Mouse (Mus musculus) ES-Bruce4 (cell line): Measurements from ENCODE around the gene Cdh4. TPM values are rescaled to one million over a fixed set of nuclear protein-coding genes. Genes with fewer than 3 reads are reported as not detected.

Experiments used
- H3K27ac ChIP-seq: 2 replicates; pipeline ENCODE4 v1.5.1; 2012; ENCODE audit warnings: low read length, inconsistent platforms; ENCODE audit not compliant: insufficient read depth
- H3K27me3 ChIP-seq: 2 replicates; pipeline ENCODE4 v1.6.1; 2012; ENCODE audit warnings: mild to moderate bottlenecking, low read length, inconsistent platforms; ENCODE audit not compliant: control insufficient read depth, poor library complexity, insufficient read depth, severe bottlenecking
- H3K36me3 ChIP-seq: 2 replicates; pipeline ENCODE4 v1.6.1; 2012; ENCODE audit warnings: inconsistent platforms, mild to moderate bottlenecking, low read length, moderate library complexity; ENCODE audit not compliant: control insufficient read depth, poor library complexity, insufficient read depth, severe bottlenecking
- H3K4me1 ChIP-seq: one replicate; pipeline ENCODE4 v1.8.1; 2011; ENCODE audit warnings: low read length; ENCODE audit not compliant: control insufficient read depth, insufficient read depth
- H3K4me3 ChIP-seq: 2 replicates; pipeline ENCODE4 v1.5.1; 2011; ENCODE audit warnings: low read depth, mild to moderate bottlenecking, low read length
- H3K9ac ChIP-seq: 2 replicates; pipeline ENCODE4 v1.6.1; 2012; ENCODE audit warnings: low read depth, mild to moderate bottlenecking, inconsistent platforms; ENCODE audit not compliant: poor library complexity, severe bottlenecking
- H3K9me3 ChIP-seq: replicated peaks from 2 replicates; pipeline ENCODE4 v1.6.1; 2012; ENCODE audit warnings: mild to moderate bottlenecking, low read length, inconsistent platforms; ENCODE audit not compliant: control insufficient read depth, poor library complexity, insufficient read depth, severe bottlenecking
- CTCF ChIP-seq: IDR thresholded peaks from one replicate; pipeline ENCODE4 v1.8.1; 2011; ENCODE audit warnings: low read depth, low read length
- EP300 ChIP-seq: IDR thresholded peaks from 2 replicates; pipeline ENCODE4 v1.6.1; 2011; ENCODE audit warnings: low read depth, low read length; ENCODE audit not compliant: insufficient read depth
- POLR2A ChIP-seq: IDR thresholded peaks from one replicate; pipeline ENCODE4 v1.8.1; 2011; ENCODE audit warnings: low read length; ENCODE audit not compliant: insufficient read depth
- polyA plus RNA-seq: library from polyadenylated mRNA; stranded (reverse); fragments of >200 nt; gene quantifications from 2 replicates; pipeline ENCODE4 v1.2.4, GENCODE M21; 2011; ENCODE audit warnings: low read depth; ENCODE audit not compliant: missing spikeins, insufficient read depth, insufficient read length

Gene Cdh4
- polyA plus RNA-seq, 1 experiment, result 1.4 TPM

GRCm38 (mm10) chr2:179775999-179776705 is 333.9 kb downstream of the Cdh4 start:
- no peaks in the 10 kb centered on the region for H3K36me3 ChIP-seq
- no peaks in the 10 kb centered on the region for H3K27me3 ChIP-seq
- no peak overlapping the region for H3K9ac ChIP-seq
- H3K4me1 ChIP-seq, result no peaks in the 10 kb centered on the region
- H3K4me3 ChIP-seq, result no peak overlapping the region
- H3K9me3 ChIP-seq, result no peaks in the 10 kb centered on the region
- no peak for TF ChIP-seq POLR2A
- TF ChIP-seq EP300, result no peak
- no peak for TF ChIP-seq CTCF
- no peak overlapping the region for H3K27ac ChIP-seq

GRCm38 (mm10) chr2:179779266-179779665 is 337.0 kb downstream of the Cdh4 start:
- Histone ChIP-seq H3K27me3 (no peaks in the 10 kb centered on the region), H3K4me1 (no peaks in the 10 kb centered on the region), H3K27ac (no peak overlapping the region), H3K36me3 (no peaks in the 10 kb centered on the region), H3K9ac (no peak overlapping the region), H3K9me3 (no peaks in the 10 kb centered on the region), H3K4me3 (no peak overlapping the region)
- no peak for TF ChIP-seq CTCF

GRCm38 (mm10) chr2:179780961-179781360 is 338.7 kb downstream of the Cdh4 start:
- TF ChIP-seq EP300, result no peak
- no peak for TF ChIP-seq CTCF
- no peak for TF ChIP-seq POLR2A
- H3K27me3 ChIP-seq, result no peaks in the 10 kb centered on the region
- no peak overlapping the region for H3K4me3 ChIP-seq
- no peak overlapping the region for H3K9ac ChIP-seq
- H3K27ac ChIP-seq, result no peak overlapping the region
- no peaks in the 10 kb centered on the region for H3K9me3 ChIP-seq
- no peaks in the 10 kb centered on the region for H3K4me1 ChIP-seq
- H3K36me3 ChIP-seq, result no peaks in the 10 kb centered on the region

GRCm38 (mm10) chr2:179787256-179787655 is 345.0 kb downstream of the Cdh4 start:
- Histone ChIP-seq H3K4me1 (no peaks in the 10 kb centered on the region), H3K4me3 (no peak overlapping the region), H3K27me3 (no peaks in the 10 kb centered on the region), H3K9me3 (no peaks in the 10 kb centered on the region), H3K9ac (no peak overlapping the region), H3K36me3 (no peaks in the 10 kb centered on the region), H3K27ac (no peak overlapping the region)
- TF ChIP-seq CTCF, result no peak
- no peak for TF ChIP-seq POLR2A
- no peak for TF ChIP-seq EP300

DNA sequence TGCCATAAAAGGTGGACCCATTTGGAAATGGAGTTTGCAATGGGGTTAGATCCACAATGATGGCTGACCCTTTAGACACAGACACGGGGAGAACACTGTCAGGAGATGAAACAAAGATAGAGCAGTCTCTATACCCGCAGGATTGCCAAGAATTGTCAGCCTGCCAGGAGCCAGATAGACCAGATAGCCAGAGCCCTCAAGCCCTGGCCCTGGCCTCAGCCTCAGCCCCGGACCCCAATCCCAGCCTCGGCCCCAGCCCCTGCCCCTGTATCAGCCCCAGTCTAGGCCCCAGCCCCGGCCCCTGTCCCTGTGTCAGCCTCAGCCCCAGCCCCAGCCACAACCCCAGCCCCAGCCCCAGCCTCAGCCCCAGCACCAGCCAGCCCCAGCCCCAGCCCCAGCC is 345.6 kb downstream of the Cdh4 start:
- no peak for TF ChIP-seq EP300
- TF ChIP-seq CTCF, result no peak
- TF ChIP-seq POLR2A, result no peak
- Histone ChIP-seq H3K9ac (no peak overlapping the region), H3K9me3 (no peaks in the 10 kb centered on the region), H3K27ac (no peak overlapping the region), H3K4me1 (no peaks in the 10 kb centered on the region), H3K27me3 (no peaks in the 10 kb centered on the region), H3K36me3 (no peaks in the 10 kb centered on the region), H3K4me3 (no peak overlapping the region)

DNA sequence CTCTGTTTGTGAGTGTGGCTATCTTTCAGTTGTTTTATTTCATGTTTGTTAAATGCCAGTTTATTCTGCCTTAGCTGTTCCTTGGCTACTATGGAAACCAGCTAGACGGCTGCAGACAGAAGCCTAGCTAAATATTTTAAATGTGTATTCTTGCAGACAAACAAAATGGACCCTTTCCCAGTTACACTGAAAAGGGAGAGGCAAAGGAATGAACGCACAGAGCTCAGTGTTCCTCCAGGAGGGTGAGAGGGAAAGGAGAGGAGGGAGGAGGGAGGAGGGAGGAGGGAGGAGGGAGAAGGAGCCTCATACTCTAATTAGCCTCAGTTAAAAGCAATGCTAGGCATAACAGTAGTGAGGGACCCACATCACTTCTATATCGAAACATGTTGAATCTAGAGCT is 348.5 kb downstream of the Cdh4 start:
- Histone ChIP-seq H3K27ac (no peak overlapping the region), H3K36me3 (no peaks in the 10 kb centered on the region), H3K9me3 (no peaks in the 10 kb centered on the region), H3K4me1 (no peaks in the 10 kb centered on the region), H3K27me3 (no peaks in the 10 kb centered on the region), H3K4me3 (no peak overlapping the region), H3K9ac (no peak overlapping the region)
- no peak for TF ChIP-seq POLR2A
- no peak for TF ChIP-seq CTCF
- no peak for TF ChIP-seq EP300
